Mouse (Mus musculus): Measurements from ENCODE around the gene Acot11. TPM values are rescaled to one million over a fixed set of nuclear protein-coding genes. Genes with fewer than 3 reads are reported as not detected.
"Not testable (repeated sequence)": the region's sequence is repeated elsewhere in the genome, so short reads cannot be mapped to it uniquely, and the experiment has no call there.

Acot11 gene
- polyA plus RNA-seq, 1 experiment, result 1.4 TPM

DNA sequence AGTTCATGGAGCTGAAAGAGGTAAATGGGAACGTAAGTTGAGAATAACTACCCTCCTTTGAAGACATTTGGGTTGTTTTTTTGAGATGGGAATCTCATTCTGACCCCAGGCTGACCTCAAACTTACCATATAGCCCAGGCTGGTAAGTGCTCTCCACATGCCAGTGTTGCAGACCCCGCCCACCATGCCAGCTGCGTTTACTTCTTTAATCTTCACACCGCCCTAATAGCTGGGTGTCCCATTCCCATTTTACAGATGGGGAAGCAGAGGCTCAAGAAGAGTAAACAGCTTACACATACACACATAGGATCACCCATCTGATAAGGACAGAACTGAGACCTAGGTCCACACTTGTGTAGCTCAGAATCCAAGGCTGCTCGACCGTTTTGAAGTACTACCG, 20.0 kb downstream of the Acot11 start:
- no peak for TF ChIP-seq FLI1 (IDR thresholded peaks at IDR 0.05; ENCODE audit: low read length)
- H3K36me3 ChIP-seq (replicated peaks; ENCODE audit: low read length), result peaks cover 21% of the 10 kb centered on the region
- no peaks in the 10 kb centered on the region for H3K27me3 ChIP-seq (replicated peaks)
- H3K4me3 ChIP-seq (replicated peaks), result peak overlapping the region; percentile 62
- peaks cover 4% of the 10 kb centered on the region; the same call in 1 of the 2 replicates for H3K9me3 ChIP-seq
- peaks cover 95% of the 10 kb centered on the region for H3K4me1 ChIP-seq

GRCm38 (mm10) chr4:106783137-106783536, 21.7 kb downstream of the Acot11 start:
- H3K27me3 ChIP-seq (replicated peaks), result no peaks in the 10 kb centered on the region
- H3K9me3 ChIP-seq, result peaks cover 4% of the 10 kb centered on the region; the same call in 1 of the 2 replicates
- no peak overlapping the region for H3K4me3 ChIP-seq (replicated peaks)
- H3K4me1 ChIP-seq, result peaks cover 95% of the 10 kb centered on the region
- TF ChIP-seq FLI1 (IDR thresholded peaks at IDR 0.05; ENCODE audit: low read length), result no peak
- no peak for TF ChIP-seq GATA1 (IDR thresholded peaks at IDR 0.05; ENCODE audit: borderline replicate concordance, low read length)
- H3K36me3 ChIP-seq (replicated peaks; ENCODE audit: low read length), result peaks cover 21% of the 10 kb centered on the region

GRCm38 (mm10) chr4:106780045-106780444, 24.8 kb downstream of the Acot11 start:
- no peak for TF ChIP-seq FLI1 (IDR thresholded peaks at IDR 0.05; ENCODE audit: low read length)
- no peak for TF ChIP-seq GATA1 (IDR thresholded peaks at IDR 0.05; ENCODE audit: borderline replicate concordance, low read length)
- Histone ChIP-seq H3K4me3 (replicated peaks) (no peak overlapping the region), H3K36me3 (replicated peaks; ENCODE audit: low read length) (peaks cover 21% of the 10 kb centered on the region), H3K4me1 (peaks cover 83% of the 10 kb centered on the region), H3K27me3 (replicated peaks) (no peaks in the 10 kb centered on the region), H3K9me3 (peaks cover 4% of the 10 kb centered on the region; the same call in 1 of the 2 replicates)

GRCm38 (mm10) chr4:106778116-106778788, 26.5 kb downstream of the Acot11 start:
- H3K36me3 ChIP-seq (replicated peaks; ENCODE audit: low read length), result peaks cover 17% of the 10 kb centered on the region
- no peak overlapping the region for H3K4me3 ChIP-seq (replicated peaks)
- H3K27me3 ChIP-seq (replicated peaks), result no peaks in the 10 kb centered on the region
- peaks cover 65% of the 10 kb centered on the region for H3K4me1 ChIP-seq
- no peak for TF ChIP-seq FLI1 (IDR thresholded peaks at IDR 0.05; ENCODE audit: low read length)
- no peak for TF ChIP-seq GATA1 (IDR thresholded peaks at IDR 0.05; ENCODE audit: borderline replicate concordance, low read length)
- H3K9me3 ChIP-seq, result peaks cover 4% of the 10 kb centered on the region; the same call in 1 of the 2 replicates

GRCm38 (mm10) chr4:106776998-106777397, 27.8 kb downstream of the Acot11 start:
- no peak overlapping the region for H3K4me3 ChIP-seq (replicated peaks)
- H3K9me3 ChIP-seq, result peaks cover 4% of the 10 kb centered on the region; the same call in 1 of the 2 replicates
- peaks cover 12% of the 10 kb centered on the region for H3K36me3 ChIP-seq (replicated peaks; ENCODE audit: low read length)
- no peaks in the 10 kb centered on the region for H3K27me3 ChIP-seq (replicated peaks)
- H3K4me1 ChIP-seq, result peaks cover 66% of the 10 kb centered on the region
- TF ChIP-seq GATA1 (IDR thresholded peaks at IDR 0.05; ENCODE audit: borderline replicate concordance, low read length), result no peak
- TF ChIP-seq FLI1 (IDR thresholded peaks at IDR 0.05; ENCODE audit: low read length), result no peak

- not testable (repeated sequence) for H3K27me3 ChIP-seq (replicated peaks); H3K9me3 ChIP-seq; H3K36me3 ChIP-seq (replicated peaks; ENCODE audit: low read length); H3K4me3 ChIP-seq (replicated peaks)
- peaks cover 64% of the 10 kb centered on the region for H3K4me1 ChIP-seq
Observed at GRCm38 (mm10) chr4:106775767-106776166, 29.0 kb downstream of the Acot11 start.

DNA sequence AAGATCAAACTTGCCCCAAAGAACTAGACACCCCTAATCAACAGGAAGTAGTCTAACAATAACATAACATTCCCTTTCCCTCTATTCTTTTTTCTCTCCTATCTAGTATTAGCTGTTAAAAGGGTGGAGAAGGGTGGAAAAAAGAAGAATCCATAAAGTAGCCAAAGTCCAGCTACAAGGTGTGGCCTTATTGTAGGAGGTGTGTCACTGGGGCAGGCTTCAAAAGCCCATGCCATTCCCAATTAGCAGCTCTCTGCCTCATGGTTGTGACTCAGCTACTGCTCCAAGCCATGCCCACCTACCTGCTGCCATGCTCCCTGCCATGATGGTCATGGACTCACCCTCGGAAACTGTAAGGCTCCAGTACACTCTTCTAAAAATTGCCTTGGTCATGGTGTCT, 32.2 kb downstream of the Acot11 start:
- no peak overlapping the region for H3K4me3 ChIP-seq (replicated peaks)

GRCm38 (mm10) chr4:106769306-106769705, 35.5 kb downstream of the Acot11 start:
- Histone ChIP-seq H3K27me3 (replicated peaks) (no peaks in the 10 kb centered on the region), H3K4me1 (peaks cover 46% of the 10 kb centered on the region), H3K36me3 (replicated peaks; ENCODE audit: low read length) (peaks cover 29% of the 10 kb centered on the region), H3K4me3 (replicated peaks) (no peak overlapping the region), H3K9me3 (no peaks in the 10 kb centered on the region)
- TF ChIP-seq FLI1 (IDR thresholded peaks at IDR 0.05; ENCODE audit: low read length) (no peak), GATA1 (IDR thresholded peaks at IDR 0.05; ENCODE audit: borderline replicate concordance, low read length) (no peak)

More for the DNA sequence above, 32.2 kb downstream of the Acot11 start:
- H3K27me3 ChIP-seq (replicated peaks), result no peaks in the 10 kb centered on the region
- H3K4me1 ChIP-seq, result peaks cover 51% of the 10 kb centered on the region
- TF ChIP-seq GATA1 (IDR thresholded peaks at IDR 0.05; ENCODE audit: borderline replicate concordance, low read length) (no peak), FLI1 (IDR thresholded peaks at IDR 0.05; ENCODE audit: low read length) (no peak)
- H3K36me3 ChIP-seq (replicated peaks; ENCODE audit: low read length), result peaks cover 29% of the 10 kb centered on the region
- no peaks in the 10 kb centered on the region for H3K9me3 ChIP-seq

GRCm38 (mm10) chr4:106764166-106764565, 40.6 kb downstream of the Acot11 start:
- H3K27me3 ChIP-seq (replicated peaks), result peaks cover 5% of the 10 kb centered on the region
- peaks cover 40% of the 10 kb centered on the region for H3K36me3 ChIP-seq (replicated peaks; ENCODE audit: low read length)
- TF ChIP-seq FLI1 (IDR thresholded peaks at IDR 0.05; ENCODE audit: low read length) (no peak), GATA1 (IDR thresholded peaks at IDR 0.05; ENCODE audit: borderline replicate concordance, low read length) (no peak)
- no peak overlapping the region for H3K4me3 ChIP-seq (replicated peaks)
- peaks cover 28% of the 10 kb centered on the region for H3K4me1 ChIP-seq
- H3K9me3 ChIP-seq, result no peaks in the 10 kb centered on the region

DNA sequence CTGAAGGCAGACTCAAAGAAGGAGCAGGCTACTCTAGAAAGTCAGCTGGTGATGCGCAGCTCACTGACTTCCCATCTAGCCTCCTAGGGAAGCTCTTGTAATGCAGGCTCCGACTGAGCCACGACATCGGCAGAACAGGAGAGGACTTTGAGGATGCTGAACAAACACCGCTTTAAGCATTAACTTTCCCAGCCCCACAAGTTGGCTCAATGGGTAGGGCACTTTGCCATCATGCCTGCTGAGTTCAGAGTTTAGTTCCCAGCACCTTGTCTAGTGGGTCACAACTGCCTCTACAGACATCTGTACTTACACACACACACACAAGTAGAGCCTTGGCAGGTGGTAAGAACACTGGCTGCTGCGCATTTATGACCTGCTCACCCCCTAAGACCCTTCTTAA, 53.1 kb downstream of the Acot11 start:
- H3K36me3 ChIP-seq (replicated peaks; ENCODE audit: low read length), result peaks cover 77% of the 10 kb centered on the region
- H3K4me1 ChIP-seq, result peaks cover 31% of the 10 kb centered on the region
- H3K9me3 ChIP-seq, result no peaks in the 10 kb centered on the region
- no peak overlapping the region for H3K4me3 ChIP-seq (replicated peaks)
- peaks cover 8% of the 10 kb centered on the region for H3K27me3 ChIP-seq (replicated peaks)
- no peak for TF ChIP-seq FLI1 (IDR thresholded peaks at IDR 0.05; ENCODE audit: low read length)
- no peak for TF ChIP-seq GATA1 (IDR thresholded peaks at IDR 0.05; ENCODE audit: borderline replicate concordance, low read length)

All from megakaryocyte, embryonic 14.5 days (primary cell).